Mouse (Mus musculus) embryonic facial prominence, embryonic 10.5 days (tissue): ENCODE data around the gene Sec61a2. TPM values are rescaled to one million over a fixed set of nuclear protein-coding genes. Genes with fewer than 3 reads are reported as not detected.

ENCODE experiments used
- DNase-seq: peaks from one replicate; pipeline ENCODE4 v3.0.0-alpha.2; 2017; ENCODE audit warnings: low spot score
- H3K27ac ChIP-seq: fragments of 300-500 bp; sonication (generic); replicated peaks from 2 replicates; pipeline ENCODE4 v1.5.1; 2016; ENCODE audit warnings: mild to moderate bottlenecking
- H3K27me3 ChIP-seq: fragments of 300-500 bp; sonication (generic); replicated peaks from 2 replicates; pipeline ENCODE4 v1.6.1; 2016; ENCODE audit warnings: low read depth, mild to moderate bottlenecking; ENCODE audit not compliant: poor library complexity, severe bottlenecking
- H3K36me3 ChIP-seq: fragments of 300-500 bp; sonication (generic); replicated peaks from 2 replicates; pipeline ENCODE4 v1.6.1; 2016; ENCODE audit warnings: mild to moderate bottlenecking, moderate library complexity
- H3K4me1 ChIP-seq: fragments of 300-500 bp; sonication (generic); 2 replicates; pipeline ENCODE4 v1.6.1; 2016
- H3K4me3 ChIP-seq: fragments of 300-500 bp; sonication (generic); 2 replicates; pipeline ENCODE4 v1.5.1; 2016; ENCODE audit warnings: mild to moderate bottlenecking, moderate library complexity
- H3K9me3 ChIP-seq: fragments of 300-500 bp; sonication (generic); 2 replicates; pipeline ENCODE4 v1.6.1; 2016; ENCODE audit warnings: mild to moderate bottlenecking
- WGBS: fragments of 180-500 bp; shearing (Covaris S2); methylation state at CpG from one replicate; pipeline ENCODE4 v1.1.7; 2016; 5-methylcytosine and 5-hydroxymethylcytosine counted together
- polyA plus RNA-seq: library from polyadenylated mRNA; unstranded; fragments of >200 nt; fragmentation: Nextera tagmentation; extraction: Ambion mirVana; gene quantifications from 2 replicates; pipeline ENCODE4 v1.2.1, GENCODE M21; 2016

Gene Sec61a2
- polyA plus RNA-seq, 1 experiment from 2014 or later: 88.9 TPM

DNA sequence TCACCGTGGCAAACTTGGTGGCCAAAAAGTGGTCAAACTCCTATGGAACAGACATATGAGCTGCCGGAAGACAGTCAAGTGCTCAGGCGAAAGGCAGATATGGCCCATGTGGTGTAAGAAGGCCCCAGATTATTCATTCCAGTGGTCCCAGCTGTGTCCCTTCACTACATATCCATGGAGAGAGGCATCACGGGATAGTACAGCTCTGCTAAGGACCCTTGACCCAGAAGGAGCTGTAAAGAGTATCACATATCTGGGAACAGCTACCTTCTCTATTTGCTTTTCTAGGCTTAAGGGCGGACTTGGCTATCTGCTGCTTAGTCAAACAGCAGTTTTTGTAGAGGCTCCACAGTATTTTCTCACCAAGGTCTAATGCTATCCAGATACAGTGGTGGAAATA is 34.6 kb upstream of the Sec61a2 start:
- no peaks in the 10 kb centered on the region for H3K27me3 ChIP-seq
- no peak overlapping the region for H3K4me3 ChIP-seq
- H3K36me3 ChIP-seq: peaks cover 55% of the 10 kb centered on the region
- no peak for DNase-seq
- WGBS: 88% methylated on average over 5 of the region's 5 CpGs
- H3K27ac ChIP-seq: no peak overlapping the region
- H3K9me3 ChIP-seq: no peaks in the 10 kb centered on the region
- H3K4me1 ChIP-seq: no peaks in the 10 kb centered on the region

DNA sequence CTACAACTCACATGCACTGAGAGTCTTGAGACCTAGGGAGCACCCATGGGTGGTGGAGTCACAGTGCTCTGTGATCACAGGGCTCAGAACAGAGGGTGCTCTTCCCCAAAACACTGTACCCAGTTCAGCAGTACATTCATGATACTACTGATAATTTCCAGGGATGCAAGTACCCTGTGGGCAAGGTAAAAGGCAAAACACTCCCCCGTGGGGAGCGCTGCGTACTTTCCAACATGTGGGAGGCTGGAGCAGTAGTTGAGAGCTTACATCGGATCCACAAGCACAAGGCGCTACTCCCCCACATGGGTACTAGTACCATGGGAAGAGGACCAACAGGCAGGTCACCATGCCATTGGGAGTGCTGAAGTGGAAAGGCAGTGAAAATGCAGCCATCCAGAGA is 32.2 kb upstream of the Sec61a2 start:
- Histone ChIP-seq H3K27ac (no peak overlapping the region), H3K4me1 (0 out of 2 replicates have a peak, but pooled peaks cover 4% of the 10 kb centered on the region), H3K27me3 (no peaks in the 10 kb centered on the region), H3K9me3 (no peaks in the 10 kb centered on the region), H3K4me3 (no peak overlapping the region), H3K36me3 (peaks cover 55% of the 10 kb centered on the region)
- DNase-seq: no peak
- 97% methylated on average over 5 of the region's 5 CpGs for WGBS

DNA sequence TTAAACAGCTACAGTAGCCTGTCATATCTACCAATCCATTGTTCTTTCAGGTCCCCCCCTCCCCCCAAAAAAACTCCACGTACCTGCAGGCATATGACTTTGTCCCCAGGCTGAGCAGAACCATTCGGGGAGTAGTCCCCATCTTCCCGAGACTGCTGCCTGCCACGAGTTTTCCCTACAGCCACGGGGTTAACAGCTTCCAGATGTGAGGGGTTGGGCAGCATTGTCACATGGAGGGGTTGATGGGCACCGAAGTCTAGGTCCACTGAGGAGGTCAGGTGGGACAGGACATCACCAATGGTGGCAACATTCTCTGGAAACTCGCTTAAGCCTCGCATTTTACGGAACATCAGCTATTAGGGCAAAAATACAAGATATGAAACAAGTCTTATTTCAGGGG is 28.6 kb upstream of the Sec61a2 start:
- 53% methylated on average over 9 of the region's 9 CpGs for WGBS
- H3K27ac ChIP-seq: no peak overlapping the region
- H3K4me3 ChIP-seq: no peak overlapping the region
- DNase-seq: peak; percentile 58
- H3K9me3 ChIP-seq: no peaks in the 10 kb centered on the region
- no peaks in the 10 kb centered on the region for H3K27me3 ChIP-seq
- 0 out of 2 replicates have a peak, but pooled peaks cover 4% of the 10 kb centered on the region for H3K4me1 ChIP-seq
- H3K36me3 ChIP-seq: peaks cover 54% of the 10 kb centered on the region

DNA sequence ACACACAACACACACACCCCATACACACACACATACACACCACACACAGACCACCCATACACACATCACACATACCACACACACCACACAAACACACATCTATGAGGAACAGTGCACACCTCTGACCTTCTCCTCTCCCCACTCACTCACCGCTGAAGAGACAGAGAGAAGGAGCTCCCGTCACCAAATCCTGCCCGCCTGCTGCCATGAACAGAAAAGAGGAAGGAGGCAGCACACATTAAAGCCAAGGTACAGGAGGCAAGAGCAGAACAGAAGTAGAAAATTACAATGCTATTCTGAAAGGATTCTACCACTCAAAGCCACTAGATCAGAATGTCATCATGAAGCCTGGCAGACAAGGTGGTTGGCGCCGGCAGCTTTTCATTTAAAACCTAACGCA is 27.6 kb upstream of the Sec61a2 start:
- Histone ChIP-seq H3K4me3 (no peak overlapping the region), H3K36me3 (peaks cover 47% of the 10 kb centered on the region)
- WGBS: 94% methylated on average over 6 of the region's 6 CpGs

DNA sequence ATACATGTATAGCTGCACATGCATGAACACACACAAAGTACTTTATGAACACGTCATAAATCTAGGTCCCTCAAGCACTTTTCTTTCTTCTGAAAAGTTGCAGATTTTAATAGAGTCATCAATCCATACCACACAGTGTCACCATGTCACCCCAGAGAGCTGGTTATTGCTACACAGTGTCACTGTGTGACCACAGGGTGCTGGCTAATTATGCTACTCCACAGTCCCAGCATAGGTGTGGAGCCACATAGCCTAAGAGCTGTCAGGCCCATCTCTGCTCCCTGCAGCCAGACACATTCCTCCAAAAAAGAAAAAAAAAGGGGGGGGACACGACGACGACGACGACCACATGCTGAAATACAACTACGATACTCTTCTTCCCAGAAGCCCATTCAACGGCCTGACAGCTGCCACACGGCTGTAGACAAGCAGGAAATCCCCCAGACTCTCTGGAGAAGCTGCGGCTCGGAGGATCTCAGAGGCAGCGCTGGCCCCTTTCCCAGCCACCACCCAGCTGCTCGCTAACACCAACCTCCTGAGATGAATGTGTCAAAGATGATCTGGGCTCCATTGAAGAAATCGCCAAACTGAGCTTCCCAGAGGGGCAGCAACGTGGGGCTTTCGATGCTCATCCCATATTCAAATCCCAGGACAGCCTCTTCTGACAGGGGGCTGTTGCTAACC is 16.2 kb upstream of the Sec61a2 start:
- H3K9me3 ChIP-seq: no peaks in the 10 kb centered on the region
- peaks cover 37% of the 10 kb centered on the region for H3K36me3 ChIP-seq
- WGBS: 75% methylated on average over 16 of the region's 16 CpGs

More for the DNA sequence above, 27.6 kb upstream of the Sec61a2 start:
- no peak overlapping the region for H3K27ac ChIP-seq
- H3K4me1 ChIP-seq: 0 out of 2 replicates have a peak, but pooled peaks cover 4% of the 10 kb centered on the region
- no peak for DNase-seq
- H3K9me3 ChIP-seq: no peaks in the 10 kb centered on the region
- H3K27me3 ChIP-seq: no peaks in the 10 kb centered on the region

DNA sequence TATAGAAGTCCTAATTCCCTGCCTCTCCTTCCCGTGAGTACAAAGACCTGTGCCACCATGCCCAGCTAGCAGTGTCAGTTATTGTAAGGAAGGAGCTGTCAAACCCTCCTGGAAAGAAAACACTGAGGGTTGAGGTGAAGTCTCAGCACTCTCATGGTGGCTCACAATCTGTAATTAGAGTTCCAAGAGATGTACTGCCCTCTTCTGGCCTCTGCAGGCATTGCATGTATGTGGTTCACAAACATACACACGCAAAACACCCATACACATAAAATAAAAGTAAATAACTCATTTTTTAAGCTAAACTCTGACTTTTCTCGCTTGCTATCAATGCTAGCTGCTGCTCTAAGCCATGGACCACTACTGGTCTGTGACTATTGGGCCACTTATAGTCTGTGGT is 11.4 kb upstream of the Sec61a2 start:
- WGBS: 49% methylated on average over 3 of the region's 3 CpGs
- H3K9me3 ChIP-seq: no peaks in the 10 kb centered on the region
- no peaks in the 10 kb centered on the region for H3K27me3 ChIP-seq
- no peak overlapping the region for H3K27ac ChIP-seq
- H3K4me1 ChIP-seq: no peaks in the 10 kb centered on the region
- peaks cover 42% of the 10 kb centered on the region for H3K36me3 ChIP-seq
- no peak overlapping the region for H3K4me3 ChIP-seq
- DNase-seq: peak; percentile 63

More for the DNA sequence above, 16.2 kb upstream of the Sec61a2 start:
- no peak overlapping the region for H3K4me3 ChIP-seq
- no peak for DNase-seq
- no peaks in the 10 kb centered on the region for H3K27me3 ChIP-seq
- no peaks in the 10 kb centered on the region for H3K4me1 ChIP-seq
- H3K27ac ChIP-seq: no peak overlapping the region

DNA sequence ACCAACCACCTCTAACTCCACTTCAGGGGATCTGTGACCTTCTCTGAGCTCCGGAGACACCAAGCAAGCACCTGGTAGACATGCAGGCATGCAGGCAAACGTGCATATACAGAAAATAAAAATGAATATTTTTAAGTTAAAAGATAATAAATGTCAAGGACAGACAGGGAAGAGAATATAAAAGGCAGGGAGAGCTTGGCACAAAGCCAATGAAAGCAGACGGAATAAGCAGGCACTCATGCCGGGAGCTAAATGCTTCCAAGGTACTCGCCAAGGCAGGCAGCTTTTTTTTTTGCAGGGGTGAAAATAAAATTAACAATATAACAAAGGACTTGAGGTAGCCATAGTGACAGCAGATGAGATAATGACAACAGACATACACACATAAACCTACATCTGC is 10.9 kb upstream of the Sec61a2 start:
- H3K27ac ChIP-seq: no peak overlapping the region
- H3K9me3 ChIP-seq: no peaks in the 10 kb centered on the region
- H3K4me1 ChIP-seq: no peaks in the 10 kb centered on the region
- H3K4me3 ChIP-seq: no peak overlapping the region
- H3K27me3 ChIP-seq: no peaks in the 10 kb centered on the region
- WGBS: 81% methylated on average over 5 of the region's 5 CpGs
- peaks cover 42% of the 10 kb centered on the region for H3K36me3 ChIP-seq
- DNase-seq: no peak

DNA sequence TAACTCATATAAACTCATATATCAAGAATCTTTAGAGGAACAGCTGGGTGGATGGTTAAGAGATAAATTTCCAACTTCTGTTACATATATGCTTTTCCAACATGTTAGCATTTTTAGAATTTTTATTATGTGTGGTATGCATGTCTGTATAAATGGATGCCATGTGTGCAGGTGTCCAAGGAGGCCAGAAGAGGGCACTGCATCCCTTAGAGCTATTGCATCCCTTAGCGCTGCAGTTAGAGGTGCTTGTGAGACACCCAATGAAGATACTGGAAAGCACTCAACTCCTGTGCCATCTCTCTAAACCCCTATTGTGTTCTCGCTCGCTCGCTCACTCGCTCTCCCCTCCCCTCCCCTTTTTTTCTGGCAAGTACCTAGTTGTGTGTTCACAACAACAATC is 4.9 kb upstream of the Sec61a2 start:
- no peaks in the 10 kb centered on the region for H3K4me1 ChIP-seq
- H3K4me3 ChIP-seq: no peak overlapping the region
- no peak overlapping the region for H3K27ac ChIP-seq
- WGBS: 63% methylated on average over 5 of the region's 5 CpGs
- no peaks in the 10 kb centered on the region for H3K27me3 ChIP-seq
- H3K36me3 ChIP-seq: peaks cover 39% of the 10 kb centered on the region
- H3K9me3 ChIP-seq: no peaks in the 10 kb centered on the region
- peak; percentile 17 for DNase-seq

DNA sequence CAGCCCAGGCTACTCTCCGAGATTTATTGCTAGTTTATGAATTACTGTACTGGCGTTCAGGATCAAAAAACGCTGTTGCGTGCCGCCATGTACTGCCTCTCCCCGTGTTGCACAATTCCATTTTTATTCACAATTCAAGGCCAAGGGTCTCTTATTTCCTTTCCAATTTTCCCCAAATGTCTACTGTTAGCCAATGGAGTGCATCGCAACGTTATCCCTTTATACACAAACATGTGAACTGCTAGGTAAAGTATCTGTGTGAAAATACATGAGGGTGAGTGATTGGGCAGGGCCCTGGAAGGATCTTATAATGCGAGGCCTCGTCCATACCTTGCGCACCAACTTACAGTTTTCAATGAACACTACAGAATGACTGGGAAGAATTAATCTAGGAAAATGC is 936 bp downstream of the Sec61a2 start:
- no peaks in the 10 kb centered on the region for H3K9me3 ChIP-seq
- peaks cover 4% of the 10 kb centered on the region for H3K4me1 ChIP-seq
- H3K36me3 ChIP-seq: peaks cover 51% of the 10 kb centered on the region
- peak overlapping the region; percentile 90 for H3K4me3 ChIP-seq
- DNase-seq: peak; percentile 18
- H3K27me3 ChIP-seq: no peaks in the 10 kb centered on the region
- H3K27ac ChIP-seq: peak overlapping the region; percentile 95
- 54% methylated on average over 11 of the region's 11 CpGs for WGBS

DNA sequence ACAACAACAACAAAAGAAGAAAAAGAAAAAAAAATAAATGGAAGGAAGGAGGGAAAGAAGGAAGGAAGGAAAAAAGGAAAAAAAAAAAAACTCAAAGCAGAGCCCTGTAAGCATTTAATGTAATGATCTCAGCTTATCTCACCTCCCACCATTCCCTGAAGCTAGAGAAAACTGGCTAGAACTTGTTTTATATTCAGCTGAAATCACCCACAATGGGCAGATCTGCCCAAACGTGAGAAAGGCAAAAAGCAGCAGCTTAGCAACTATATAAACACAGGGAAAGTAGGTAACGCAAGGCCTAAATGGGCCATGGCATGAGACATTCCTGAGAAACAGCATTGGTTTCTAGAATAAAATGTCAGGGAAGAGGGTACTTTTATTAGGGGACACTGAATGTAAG is 5.8 kb downstream of the Sec61a2 start:
- no peak overlapping the region for H3K27ac ChIP-seq
- no peaks in the 10 kb centered on the region for H3K27me3 ChIP-seq
- H3K9me3 ChIP-seq: no peaks in the 10 kb centered on the region
- no peak for DNase-seq
- 85% methylated on average over 2 of the region's 2 CpGs for WGBS
- no peak overlapping the region for H3K4me3 ChIP-seq
- peaks cover 4% of the 10 kb centered on the region for H3K4me1 ChIP-seq
- peaks cover 82% of the 10 kb centered on the region for H3K36me3 ChIP-seq

DNA sequence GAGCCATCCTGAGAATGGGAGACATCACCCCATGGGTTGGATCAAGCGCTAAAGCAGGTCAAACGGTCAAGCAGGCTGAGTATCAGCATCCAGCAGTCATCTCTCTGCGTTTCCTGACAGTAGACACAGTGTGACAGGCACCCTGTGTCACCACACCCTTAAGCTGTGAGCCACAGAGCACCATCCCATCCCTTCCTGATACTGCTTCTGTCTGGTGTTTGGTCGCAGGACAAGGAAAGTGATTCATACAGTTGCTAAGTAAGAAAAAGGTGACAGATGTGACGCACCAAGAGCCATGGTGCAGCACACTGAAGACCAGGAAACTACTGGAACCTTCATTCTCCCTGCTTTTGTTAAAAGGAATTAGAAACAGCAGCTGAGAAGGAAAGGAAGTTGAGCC is 6.4 kb downstream of the Sec61a2 start:
- no peak overlapping the region for H3K27ac ChIP-seq
- H3K9me3 ChIP-seq: no peaks in the 10 kb centered on the region
- no peak for DNase-seq
- peaks cover 88% of the 10 kb centered on the region for H3K36me3 ChIP-seq
- no peaks in the 10 kb centered on the region for H3K4me1 ChIP-seq
- WGBS: 88% methylated on average over 5 of the region's 5 CpGs
- H3K27me3 ChIP-seq: no peaks in the 10 kb centered on the region
- no peak overlapping the region for H3K4me3 ChIP-seq

DNA sequence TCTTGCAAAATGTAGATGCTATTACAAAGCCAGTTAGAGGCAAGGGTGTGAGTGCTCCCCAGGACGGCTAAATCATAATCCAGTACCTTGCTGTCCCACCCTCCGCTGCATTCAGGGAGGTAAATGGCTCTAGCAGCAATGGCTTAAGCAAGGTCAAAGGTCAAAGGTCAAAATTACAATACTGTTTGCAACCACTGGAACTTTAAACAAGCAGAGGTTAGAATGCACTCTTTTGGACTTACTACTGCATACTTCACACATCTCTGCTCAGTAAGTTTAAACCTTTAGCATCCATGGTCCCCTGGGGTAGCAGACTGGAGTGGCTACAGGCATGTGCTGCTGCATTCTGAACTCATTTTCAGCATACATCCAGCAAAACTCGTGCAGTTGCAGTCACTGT is 17.8 kb downstream of the Sec61a2 start:
- no peak for DNase-seq
- Histone ChIP-seq H3K4me1 (no peaks in the 10 kb centered on the region), H3K36me3 (peaks cover 95% of the 10 kb centered on the region), H3K27me3 (no peaks in the 10 kb centered on the region), H3K4me3 (no peak overlapping the region), H3K27ac (no peak overlapping the region), H3K9me3 (no peaks in the 10 kb centered on the region)
- 72% methylated on average over 3 of the region's 3 CpGs for WGBS

DNA sequence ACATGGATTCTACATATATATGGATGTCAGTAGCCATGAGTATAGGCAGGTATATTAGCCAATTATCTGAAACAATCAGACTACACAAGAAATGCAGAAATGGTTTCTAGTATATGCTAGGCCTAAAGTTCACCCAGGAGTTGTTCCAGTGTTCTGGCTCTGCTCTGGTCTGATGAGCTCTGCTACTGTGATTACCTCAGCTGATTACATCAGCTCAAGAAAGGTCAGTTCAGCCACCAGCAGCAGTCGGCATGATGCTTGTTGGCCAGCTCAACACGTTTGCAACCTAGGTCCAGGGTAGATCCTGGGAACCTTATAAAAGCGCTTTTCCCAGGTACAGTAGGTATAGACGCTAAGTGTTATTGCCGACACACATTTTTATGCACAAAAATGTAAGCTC is 25.5 kb downstream of the Sec61a2 start:
- Histone ChIP-seq H3K9me3 (no peaks in the 10 kb centered on the region), H3K36me3 (peaks cover 91% of the 10 kb centered on the region), H3K27me3 (no peaks in the 10 kb centered on the region), H3K4me1 (no peaks in the 10 kb centered on the region), H3K4me3 (no peak overlapping the region), H3K27ac (no peak overlapping the region)
- no peak for DNase-seq
- WGBS: 90% methylated on average over 5 of the region's 5 CpGs
